Mouse (Mus musculus): Measurements from ENCODE around the gene Myo10. TPM values are rescaled to one million over a fixed set of nuclear protein-coding genes. Genes with fewer than 3 reads are reported as not detected.
"Not testable (repeated sequence)": the region's sequence is repeated elsewhere in the genome, so short reads cannot be mapped to it uniquely, and the experiment has no call there.

Gene Myo10
- polyA plus RNA-seq, 2 experiments from 2014 or later, result 0.60 to 1.4 TPM

GRCm38 (mm10) chr15:25692254-25692950 lies 70.1 kb downstream of the Myo10 start:
- no peak for ATAC-seq

GRCm38 (mm10) chr15:25693708-25694107 lies 71.4 kb downstream of the Myo10 start:
- ATAC-seq, result no peak

GRCm38 (mm10) chr15:25694749-25695148 lies 72.4 kb downstream of the Myo10 start:
- no peak for ATAC-seq

GRCm38 (mm10) chr15:25695253-25695652 lies 72.9 kb downstream of the Myo10 start:
- no peak for ATAC-seq

GRCm38 (mm10) chr15:25695883-25696282 lies 73.6 kb downstream of the Myo10 start:
- ATAC-seq, result peak; percentile 46

GRCm38 (mm10) chr15:25696660-25697059 lies 74.3 kb downstream of the Myo10 start:
- no peak for ATAC-seq

GRCm38 (mm10) chr15:25699032-25699557 lies 76.8 kb downstream of the Myo10 start:
- no peak for ATAC-seq

GRCm38 (mm10) chr15:25702602-25703001 lies 80.3 kb downstream of the Myo10 start:
- no peak for ATAC-seq

- ATAC-seq, result no peak
Measured at GRCm38 (mm10) chr15:25704809-25705585, 82.7 kb downstream of the Myo10 start.

- no peak for ATAC-seq
Measured at GRCm38 (mm10) chr15:25706874-25707554, 84.7 kb downstream of the Myo10 start.

- no peak for ATAC-seq
Measured at GRCm38 (mm10) chr15:25707891-25708290, 85.6 kb downstream of the Myo10 start.

- ATAC-seq, result no peak
Measured at GRCm38 (mm10) chr15:25710876-25711275, 88.6 kb downstream of the Myo10 start.

GRCm38 (mm10) chr15:25712877-25713276 lies 90.6 kb downstream of the Myo10 start:
- ATAC-seq, result no peak

- ATAC-seq, result no peak
Measured at GRCm38 (mm10) chr15:25713587-25714361, 91.4 kb downstream of the Myo10 start.

GRCm38 (mm10) chr15:25715218-25715995 lies 93.1 kb downstream of the Myo10 start:
- no peak for ATAC-seq

GRCm38 (mm10) chr15:25715996-25716395 lies 93.7 kb downstream of the Myo10 start:
- ATAC-seq, result no peak

GRCm38 (mm10) chr15:25717006-25717405 lies 94.7 kb downstream of the Myo10 start:
- peak; percentile 81 for ATAC-seq

GRCm38 (mm10) chr15:25718104-25718503 lies 95.8 kb downstream of the Myo10 start:
- not testable (repeated sequence) for ATAC-seq

GRCm38 (mm10) chr15:25719270-25719669 lies 96.9 kb downstream of the Myo10 start:
- no peak for ATAC-seq

GRCm38 (mm10) chr15:25720263-25720662 lies 97.9 kb downstream of the Myo10 start:
- no peak for ATAC-seq

Data from activated CD4-positive, CD25-positive, alpha-beta regulatory T cell, adult 4 months (primary cell).